ENCODE assay signal across 10 mouse cellular contexts in the genomic region with DNA sequence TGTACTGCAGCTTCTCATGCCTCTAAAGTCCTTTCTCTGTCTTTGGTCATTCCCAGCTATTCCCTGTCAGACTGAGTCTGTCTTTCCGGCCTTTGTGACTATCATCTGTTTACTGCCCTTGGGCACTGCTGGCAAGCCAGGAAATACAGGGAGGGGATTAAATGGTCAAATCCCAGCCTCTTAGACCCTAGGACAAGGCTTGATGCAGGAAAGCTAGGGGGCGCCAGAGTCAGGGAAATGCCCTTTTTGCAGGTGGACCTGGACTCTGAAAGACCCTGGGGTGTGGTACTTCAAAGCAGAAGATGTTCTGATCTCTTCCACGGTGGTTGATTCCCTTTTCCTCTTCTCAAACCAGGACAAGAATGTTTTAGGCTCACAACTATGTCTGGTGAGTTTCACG. TPM values are rescaled to one million over a fixed set of nuclear protein-coding genes. Genes with fewer than 3 reads are reported as not detected.
DNase-seq lines count a peak whose midpoint lies in the region; ATAC-seq and TF ChIP-seq lines count a peak whose summit lies in the region.
"Had no signal": no experiment of that assay in that cellular context is flagged by ENCODE, and none has a peak within 500 bp of the region (broad histone marks: within the 10 kb centered on the region; RNA-seq: fewer than 3 reads in every experiment).

No protein-coding gene starts in this region.

- POLR2A ChIA-PET in Patski (lab: Charles Lee): interaction anchor here (0.6 to 0.7 kb wide), 2 partner anchors 496 to 1305 kb away, joined by 3 to 6 read pairs; no protein-coding TSS in a partner anchor

- TF ChIP-seq CTCF in Patski (IDR thresholded peaks at IDR 0.05): peak; percentile 70

- WGBS in neural tube, embryonic 11.5 days: 19% methylated on average over 4 of the region's 4 CpGs

- no peak overlapping the region for H3K4me2 ChIP-seq in neural tube, embryonic 11.5 days (ENCODE audit: low read depth)
- H3K4me2 ChIP-seq: heart, embryonic 13.5 days; limb, embryonic 15.5 days had no signal

- DNase-seq in heart, postnatal 4 days: peak; percentile 43
- no peak for DNase-seq in heart, postnatal 25 days (ENCODE audit: low spot score)
- peak; percentile 19 for DNase-seq in 3T3-L1 (ENCODE audit: low read depth, low spot score)
- DNase-seq in Patski (ENCODE audit: low read depth, low spot score): no peak
- DNase-seq in embryo, embryonic 9.5 days (ENCODE audit: extremely low spot score): peak; percentile 53
- DNase-seq in neural tube, embryonic 11.5 days (ENCODE audit: low spot score): peak; percentile 59
- no peak for DNase-seq in gastrocnemius, adult 18-20 months (ENCODE audit: low spot score)
- no peak for DNase-seq in spleen, postnatal 36 days (ENCODE audit: low spot score in 2 of 2)

- in situ Hi-C loops in Patski (cut with MboI; ENCODE audit: low pct_unique_long_range_greater_than_20kb): no loop called here

- H3K9ac ChIP-seq in neural tube, embryonic 11.5 days (ENCODE audit: low read length): no peak overlapping the region
- H3K9ac ChIP-seq: heart, embryonic 13.5 days; limb, embryonic 15.5 days had no signal

- H3K27me3 ChIP-seq in Patski: peaks cover 41% of the 10 kb centered on the region
- H3K27me3 ChIP-seq in neural tube, embryonic 11.5 days (ENCODE audit: control insufficient read depth, insufficient read depth, low read length): no peaks in the 10 kb centered on the region
- H3K27me3 ChIP-seq: limb, embryonic 15.5 days had no signal

- no peak for ATAC-seq in Patski
- ATAC-seq in neural tube, embryonic 11.5 days (ENCODE audit: insufficient read depth, low FRiP score, low TSS enrichment): no peak

- H3K9me3 ChIP-seq in neural tube, embryonic 11.5 days (ENCODE audit: control insufficient read depth, low read length): no peaks in the 10 kb centered on the region
- H3K9me3 ChIP-seq: heart, embryonic 13.5 days; limb, embryonic 15.5 days had no signal

- no peaks in the 10 kb centered on the region for H3K36me3 ChIP-seq in neural tube, embryonic 11.5 days (ENCODE audit: control insufficient read depth, insufficient read depth, low read length)
- H3K36me3 ChIP-seq: heart, embryonic 13.5 days; limb, embryonic 15.5 days had no signal

- no peak overlapping the region for H3K27ac ChIP-seq in neural tube, embryonic 11.5 days (ENCODE audit: low read depth, low read length)
- H3K27ac ChIP-seq: heart, embryonic 13.5 days; limb, embryonic 15.5 days had no signal

- intact Hi-C loops in heart, postnatal 25 days (cut with DNase I): loop anchor here (5.0 kb wide), 1 partner anchor 218 kb away; no protein-coding TSS in a partner anchor

- H3K4me1 ChIP-seq in neural tube, embryonic 11.5 days (ENCODE audit: control insufficient read depth, insufficient read depth, low read length): no peaks in the 10 kb centered on the region
- H3K4me1 ChIP-seq: heart, embryonic 13.5 days; limb, embryonic 15.5 days had no signal

- CTCF ChIA-PET in Patski (lab: Charles Lee): interaction anchor here (0.8 to 1.3 kb wide), 6 partner anchors 9 to 219 kb away, joined by 3 to 5 read pairs (median 4); partner anchors contain the start of gene Tamm41

- no peak overlapping the region for H3K4me3 ChIP-seq in neural tube, embryonic 11.5 days (ENCODE audit: low read depth, low read length)
- H3K4me3 ChIP-seq: heart, embryonic 13.5 days; limb, embryonic 15.5 days had no signal

RNA-seq across cellular contexts. Expression of gene Tamm41, which starts 11.3 kb away (rescaled TPM):
- 10 to 100 TPM; 23.3 to 25.3 TPM for total RNA-seq in heart, postnatal 4 days (2021)
- 10 to 100 TPM; 10.1 to 10.5 TPM for total RNA-seq in heart, postnatal 25 days (2021)
- 26.3 TPM for polyA plus RNA-seq in Patski (2021)
- polyA plus RNA-seq in neural tube, embryonic 11.5 days (2014; fragmentation: Nextera tagmentation; extraction: Ambion mirVana): 68.6 and 72.8 TPM in 2 replicates
- 1 to 10 TPM; 7.6 to 8.2 TPM for total RNA-seq in gastrocnemius, adult 18-20 months (2021)

Comparison
In these comparisons a context has a peak if more than half of its experiments do, and no peak if none do; other contexts are left out.
1. DNase-seq: peak in heart, postnatal 4 days (single experiment), 3T3-L1 (single experiment), embryo, embryonic 9.5 days (single experiment) and neural tube, embryonic 11.5 days (single experiment); none in heart, postnatal 25 days (single experiment), Patski (single experiment), gastrocnemius, adult 18-20 months (single experiment) and spleen, postnatal 36 days (0 of 2).